Mouse (Mus musculus): ENCODE results near the gene Ccdc80.

- TF ChIP-seq CTCF (IDR thresholded peaks at IDR 0.05; ENCODE audit: low read depth), result no peak
- no peak for TF ChIP-seq EP300 (optimal IDR thresholded peaks at IDR 0.05)
Observed at GRCm38 (mm10) chr16:45118760-45119159, 25.6 kb downstream of the Ccdc80 start.
